Mouse (Mus musculus) myocyte (in vitro differentiated cells): ENCODE measurements at regions not wholly inside any gene's neighbourhood (a gene's known extent, or its start where the extent isn't known, plus 50 kb on each side); places are given as distances from the start of the nearest gene placed in this dataset.

Experiments
- H3K27me3 ChIP-seq: one replicate; pipeline ENCODE4 v1.6.1; 2011; ENCODE audit not compliant: control insufficient read depth, insufficient read depth, insufficient read length
- H3K36me3 ChIP-seq: one replicate; pipeline ENCODE4 v1.6.1; 2011; ENCODE audit not compliant: control insufficient read depth, insufficient read depth
- H3K4me2 ChIP-seq: one replicate; pipeline ENCODE4 v1.6.1; 2011; ENCODE audit warnings: low read depth, control low read depth
- H3K4me3 ChIP-seq: one replicate; pipeline ENCODE4 v1.5.1; 2011; ENCODE audit warnings: mild to moderate bottlenecking, control low read depth, moderate library complexity
- H3K79me2 ChIP-seq: one replicate; pipeline ENCODE4 v1.6.1; 2011; ENCODE audit not compliant: control insufficient read depth, insufficient read depth
- H3ac ChIP-seq: one replicate; pipeline ENCODE4 v1.6.1; 2011; ENCODE audit not compliant: control insufficient read depth, insufficient read length
- CEBPB ChIP-seq: IDR thresholded peaks from 2 replicates; pipeline ENCODE4 v1.6.1; 2011; ENCODE audit warnings: mild to moderate bottlenecking, moderate library complexity; ENCODE audit not compliant: poor library complexity, insufficient read depth, severe bottlenecking
- E2F4 ChIP-seq: IDR thresholded peaks from one replicate; pipeline ENCODE4 v1.6.1; 2011; ENCODE audit warnings: mild to moderate bottlenecking, control low read depth, moderate library complexity; ENCODE audit not compliant: insufficient read depth
- MAX ChIP-seq: IDR thresholded peaks from one replicate; pipeline ENCODE4 v1.6.1; 2011; ENCODE audit warnings: low read depth, mild to moderate bottlenecking, control low read depth
- MYOD1 ChIP-seq, 3 experiments: IDR thresholded peaks; one replicate each; pipeline ENCODE4 v1.6.1; 2011; ENCODE audit warnings: control low read depth in 2 of 3, low read depth in 2 of 3, mild to moderate bottlenecking in 2 of 3, moderate library complexity in 1 of 3; ENCODE audit not compliant: insufficient read length in 2 of 3, control insufficient read depth in 1 of 3
- MYOG ChIP-seq, 3 experiments: IDR thresholded peaks; one replicate each; pipeline ENCODE4 v1.6.1; 2011; ENCODE audit warnings: control low read depth in 2 of 3, low read depth in 2 of 3, mild to moderate bottlenecking in 2 of 3; ENCODE audit not compliant: insufficient read length in 2 of 3, control insufficient read depth in 1 of 3, insufficient read depth in 1 of 3
- POLR2A ChIP-seq: IDR thresholded peaks from one replicate; pipeline ENCODE4 v1.6.1; 2011; ENCODE audit warnings: low read depth, mild to moderate bottlenecking, control low read depth, moderate library complexity; ENCODE audit not compliant: insufficient read length
- POLR2AphosphoS2 ChIP-seq: IDR thresholded peaks from one replicate; pipeline ENCODE4 v1.6.1; 2011; ENCODE audit warnings: low read depth, control low read depth; ENCODE audit not compliant: insufficient read length
- REST ChIP-seq: IDR thresholded peaks from one replicate; pipeline ENCODE4 v1.6.1; 2011; ENCODE audit warnings: mild to moderate bottlenecking, control low read depth, moderate library complexity; ENCODE audit not compliant: insufficient read depth, insufficient read length
- SRF ChIP-seq: IDR thresholded peaks from one replicate; pipeline ENCODE4 v1.6.1; 2011; ENCODE audit warnings: low read depth; ENCODE audit not compliant: control insufficient read depth, insufficient read length
- TCF12 ChIP-seq: IDR thresholded peaks from one replicate; pipeline ENCODE4 v1.6.1; 2011; ENCODE audit warnings: mild to moderate bottlenecking, control low read depth; ENCODE audit not compliant: poor library complexity, insufficient read depth, severe bottlenecking
- TCF3 ChIP-seq: IDR thresholded peaks from one replicate; pipeline ENCODE4 v1.6.1; 2011; ENCODE audit warnings: low read depth, control low read depth; ENCODE audit not compliant: insufficient read length
- USF1 ChIP-seq: IDR thresholded peaks from one replicate; pipeline ENCODE4 v1.6.1; 2011; ENCODE audit warnings: low read depth, mild to moderate bottlenecking, control low read depth, moderate library complexity

DNA sequence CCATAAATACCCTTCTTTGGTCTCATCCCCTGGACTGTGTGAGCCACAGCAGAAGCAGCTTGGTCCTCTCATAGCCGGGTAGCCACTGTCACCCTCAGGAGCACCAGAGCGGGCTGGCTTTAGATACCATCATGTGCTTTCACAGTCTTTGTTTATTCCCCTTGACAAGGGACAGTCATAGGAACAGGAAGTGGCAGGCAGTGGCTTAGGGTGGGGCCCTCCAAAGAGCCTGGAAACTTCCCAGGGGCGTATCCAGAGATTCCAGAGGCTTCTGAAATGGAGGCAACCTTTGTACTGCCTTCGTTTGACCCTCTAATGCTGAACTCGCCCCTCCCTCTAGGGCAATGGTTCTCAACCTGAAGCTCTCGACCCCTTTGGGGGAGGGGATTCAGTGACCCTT is 119.5 kb upstream of the Klf14 start:
- peaks cover 65% of the 10 kb centered on the region for H3K79me2 ChIP-seq
- TF ChIP-seq SRF (no peak), POLR2AphosphoS2 (no peak), MAX (no peak), USF1 (no peak), E2F4 (no peak), TCF12 (no peak), REST (no peak), POLR2A (no peak), CEBPB (no peak), MYOD1 (IDR thresholded peaks at IDR 0.05; ENCODE audit: control insufficient read depth in 1 of 3, insufficient read length in 2 of 3, low read depth in 2 of 3) (no peak), TCF3 (no peak), MYOG (IDR thresholded peaks at IDR 0.05; ENCODE audit: control insufficient read depth in 1 of 3, insufficient read depth in 1 of 3, insufficient read length in 2 of 3, low read depth in 2 of 3) (no peak)
- no peak overlapping the region for H3K4me3 ChIP-seq
- H3K36me3 ChIP-seq = peaks cover 28% of the 10 kb centered on the region
- H3K4me2 ChIP-seq = peak overlapping the region; percentile 71
- H3ac ChIP-seq = no peak overlapping the region
- H3K27me3 ChIP-seq = no peaks in the 10 kb centered on the region

DNA sequence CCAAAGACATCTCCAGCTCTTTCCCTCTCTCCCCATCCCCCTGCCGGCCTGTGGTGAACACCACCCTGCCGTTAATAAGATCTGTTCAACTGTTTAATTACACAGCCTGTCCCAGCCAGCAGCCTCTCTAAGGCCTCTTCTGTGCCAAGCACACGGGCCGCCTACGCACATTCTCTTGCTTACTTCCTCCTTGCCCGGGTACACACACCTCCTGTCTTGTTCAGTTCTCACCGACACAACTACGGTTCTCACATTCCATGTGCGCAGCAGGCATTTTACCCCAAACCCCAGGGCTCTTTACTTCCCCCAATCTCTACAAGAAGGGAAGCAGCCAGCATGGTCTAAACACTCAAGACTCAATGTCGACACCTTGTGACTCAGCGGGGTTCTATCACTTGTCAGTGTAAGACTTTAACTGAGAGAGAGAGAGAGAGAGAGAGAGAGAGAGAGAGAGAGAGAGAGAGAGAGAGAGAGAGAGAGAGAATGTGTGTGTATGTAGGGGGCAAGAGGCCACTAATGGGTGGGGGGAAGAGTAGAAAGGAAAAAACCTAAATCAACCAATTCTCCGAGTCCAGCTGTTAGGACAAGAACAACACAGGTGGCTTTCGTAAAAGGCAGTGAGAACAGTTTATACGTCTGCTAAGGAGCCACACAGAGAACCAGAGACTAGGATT is 120.8 kb upstream of the Klf14 start:
- H3K4me2 ChIP-seq = peak overlapping the region; percentile 71
- H3K27me3 ChIP-seq = no peaks in the 10 kb centered on the region
- H3ac ChIP-seq = no peak overlapping the region
- peaks cover 65% of the 10 kb centered on the region for H3K79me2 ChIP-seq
- H3K4me3 ChIP-seq = no peak overlapping the region
- peaks cover 21% of the 10 kb centered on the region for H3K36me3 ChIP-seq
- no peak for TF ChIP-seq SRF
- peak in 1 of 3 experiments; percentile 5 for TF ChIP-seq MYOD1 (IDR thresholded peaks at IDR 0.05; ENCODE audit: control insufficient read depth in 1 of 3, insufficient read length in 2 of 3, low read depth in 2 of 3)
- no peak for TF ChIP-seq E2F4

DNA sequence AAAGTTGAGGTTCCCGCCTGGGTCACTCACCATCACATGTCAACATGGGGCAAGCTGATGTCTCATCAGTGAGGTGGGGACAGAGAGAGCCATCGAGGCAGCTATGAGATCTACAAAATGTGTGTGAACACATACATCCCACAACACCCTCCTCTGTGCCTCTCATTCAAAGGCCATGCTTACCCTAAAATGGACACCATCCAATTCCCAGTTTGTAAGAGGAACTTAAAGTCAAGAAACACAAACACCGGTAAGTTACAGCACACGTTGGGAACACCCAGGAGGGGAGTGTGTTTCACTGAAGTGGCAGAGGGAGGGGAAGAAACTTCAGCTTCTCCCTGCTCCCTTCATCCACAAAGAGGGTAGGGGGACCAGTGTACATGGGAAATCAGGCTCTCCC is 121.4 kb upstream of the Klf14 start:
- no peaks in the 10 kb centered on the region for H3K27me3 ChIP-seq
- H3K79me2 ChIP-seq = peaks cover 65% of the 10 kb centered on the region
- no peak overlapping the region for H3K4me3 ChIP-seq
- H3K36me3 ChIP-seq = peaks cover 20% of the 10 kb centered on the region
- H3ac ChIP-seq = no peak overlapping the region
- peak overlapping the region; percentile 71 for H3K4me2 ChIP-seq
- no peak for TF ChIP-seq USF1
- no peak for TF ChIP-seq POLR2A
- TF ChIP-seq TCF3 = no peak
- no peak for TF ChIP-seq POLR2AphosphoS2
- TF ChIP-seq CEBPB = no peak
- no peak for TF ChIP-seq E2F4
- no peak for TF ChIP-seq MYOD1 (IDR thresholded peaks at IDR 0.05; ENCODE audit: control insufficient read depth in 1 of 3, insufficient read length in 2 of 3, low read depth in 2 of 3)
- no peak for TF ChIP-seq REST

DNA sequence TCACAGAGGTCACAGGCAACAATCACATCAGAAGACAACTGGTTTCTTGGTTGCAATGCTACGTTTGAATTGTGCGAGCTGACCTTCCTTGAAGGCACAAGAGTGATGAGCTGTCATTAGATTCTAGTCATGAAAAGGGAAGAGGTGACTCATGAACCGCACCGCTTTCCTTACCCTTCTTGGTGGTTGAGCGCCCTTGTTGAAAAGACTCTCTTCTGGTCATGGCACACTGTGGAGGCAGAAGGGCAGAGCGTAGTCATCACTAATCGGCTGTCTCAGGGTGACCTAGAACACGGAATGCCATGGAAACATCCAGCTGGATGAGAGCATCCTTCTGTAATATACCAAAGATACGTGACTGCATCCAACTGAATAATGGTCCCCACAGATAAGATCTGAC is 121.8 kb upstream of the Klf14 start:
- Histone ChIP-seq H3K4me2 (peak overlapping the region; percentile 92), H3K36me3 (peaks cover 24% of the 10 kb centered on the region), H3K4me3 (no peak overlapping the region), H3K27me3 (no peaks in the 10 kb centered on the region), H3ac (no peak overlapping the region), H3K79me2 (peaks cover 65% of the 10 kb centered on the region)
- TF ChIP-seq E2F4 (no peak), POLR2AphosphoS2 (peak; percentile 12), CEBPB (0 out of 2 replicates have a peak, but pooled peaks have one; percentile 1)

GRCm38 (mm10) chr6:31081238-31081637 is 122.4 kb upstream of the Klf14 start:
- TF ChIP-seq CEBPB (no peak), USF1 (peak; percentile 38), MAX (no peak), REST (no peak), POLR2AphosphoS2 (peak; percentile 40)
- Histone ChIP-seq H3K4me2 (peak overlapping the region; percentile 92), H3ac (no peak overlapping the region), H3K79me2 (peaks cover 65% of the 10 kb centered on the region), H3K36me3 (peaks cover 28% of the 10 kb centered on the region), H3K27me3 (no peaks in the 10 kb centered on the region), H3K4me3 (no peak overlapping the region)

DNA sequence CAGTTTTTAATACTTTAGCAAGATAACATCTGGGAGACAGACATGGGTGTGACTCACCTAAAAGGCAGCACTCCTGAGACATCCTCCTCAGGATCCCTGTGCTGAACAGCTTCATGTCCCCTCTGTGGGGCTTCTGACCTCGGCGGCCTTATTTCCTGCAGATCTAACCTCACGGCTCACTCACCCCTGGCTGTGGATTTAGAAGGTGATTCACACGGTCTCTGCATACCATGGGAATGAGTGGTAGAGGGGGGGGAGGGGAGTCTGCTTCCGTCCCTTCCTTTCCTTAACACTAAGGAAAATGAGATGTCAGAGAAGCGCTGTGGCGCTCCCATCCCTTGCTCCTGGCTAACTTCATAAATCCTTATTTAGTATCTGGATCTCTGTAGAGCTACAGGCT is 123.1 kb upstream of the Klf14 start:
- peaks cover 34% of the 10 kb centered on the region for H3K36me3 ChIP-seq
- H3K4me2 ChIP-seq = peak overlapping the region; percentile 92
- TF ChIP-seq TCF12 = no peak
- no peak for TF ChIP-seq CEBPB
- TF ChIP-seq MYOD1 (IDR thresholded peaks at IDR 0.05; ENCODE audit: control insufficient read depth in 1 of 3, insufficient read length in 2 of 3, low read depth in 2 of 3) = peak in 1 of 3 experiments; percentile 12
- no peak overlapping the region for H3ac ChIP-seq
- no peaks in the 10 kb centered on the region for H3K27me3 ChIP-seq
- H3K4me3 ChIP-seq = no peak overlapping the region
- peaks cover 65% of the 10 kb centered on the region for H3K79me2 ChIP-seq
